Mouse (Mus musculus) testis, adult 2 months (tissue): ENCODE measurements around the gene Gpr153. TPM values are rescaled to one million over a fixed set of nuclear protein-coding genes. Genes with fewer than 3 reads are reported as not detected.
A peak's percentile ranks its signal among the peaks of the same experiment; 100 is the strongest.

ENCODE experiments used
- H3K27ac ChIP-seq: fragments of 200-500 bp; 2 replicates; pipeline ENCODE4 v1.5.1; 2012; ENCODE audit warnings: low read depth, low read length; ENCODE audit not compliant: control insufficient read depth, insufficient read depth
- H3K27me3 ChIP-seq: fragments of 200-500 bp; 2 replicates; pipeline ENCODE4 v1.6.1; 2012; ENCODE audit warnings: mild to moderate bottlenecking, low read length, moderate library complexity; ENCODE audit not compliant: control insufficient read depth, insufficient read depth
- H3K36me3 ChIP-seq: fragments of 200-500 bp; 2 replicates; pipeline ENCODE4 v1.6.1; 2012; ENCODE audit warnings: mild to moderate bottlenecking, low read length; ENCODE audit not compliant: control insufficient read depth, insufficient read depth
- H3K4me1 ChIP-seq: fragments of 200-500 bp; 2 replicates; pipeline ENCODE4 v1.6.1; 2012; ENCODE audit warnings: low read length; ENCODE audit not compliant: control insufficient read depth, insufficient read depth
- H3K4me3 ChIP-seq: fragments of 200-500 bp; 2 replicates; pipeline ENCODE4 v1.5.1; 2012; ENCODE audit warnings: low read depth, mild to moderate bottlenecking, low read length, moderate library complexity, mixed read lengths; ENCODE audit not compliant: control insufficient read depth
- CTCF ChIP-seq: fragments of 200-500 bp; IDR thresholded peaks from 2 replicates; pipeline ENCODE4 v1.5.1; 2012; ENCODE audit warnings: low read depth, mild to moderate bottlenecking, inconsistent platforms, low read length, moderate library complexity; ENCODE audit not compliant: control insufficient read depth, insufficient read depth, insufficient replicate concordance
- POLR2A ChIP-seq: fragments of 200-500 bp; IDR thresholded peaks from 2 replicates; pipeline ENCODE4 v1.6.1; 2012; ENCODE audit warnings: low read depth, mild to moderate bottlenecking, inconsistent platforms, low read length, moderate library complexity; ENCODE audit not compliant: control insufficient read depth
- polyA plus RNA-seq: library from polyadenylated mRNA; depleted of rRNA; stranded (reverse); fragments of >200 nt; gene quantifications from 2 replicates; pipeline ENCODE4 v1.2.3, GENCODE M21; 2012

Gene Gpr153
- polyA plus RNA-seq, 1 experiment: 18.9 TPM

- Histone ChIP-seq H3K4me1 (no peaks in the 10 kb centered on the region; the same call in 1 of the 2 replicates), H3K27me3 (no peaks in the 10 kb centered on the region), H3K27ac (no peak overlapping the region), H3K4me3 (no peak overlapping the region), H3K36me3 (no peaks in the 10 kb centered on the region; the same call in none of the 2 replicates)
- no peak for TF ChIP-seq POLR2A
- TF ChIP-seq CTCF: no peak
These were observed 11.8 kb upstream of the Gpr153 start for GRCm38 (mm10) chr4:152262187-152262586.

- H3K4me1 ChIP-seq: no peaks in the 10 kb centered on the region
- no peaks in the 10 kb centered on the region for H3K27me3 ChIP-seq
- no peak overlapping the region for H3K4me3 ChIP-seq
- TF ChIP-seq CTCF (no peak), POLR2A (no peak)
- H3K36me3 ChIP-seq: no peaks in the 10 kb centered on the region; the same call in none of the 2 replicates
- H3K27ac ChIP-seq: no peak overlapping the region
These were observed 10.9 kb upstream of the Gpr153 start for GRCm38 (mm10) chr4:152263089-152263488.

- H3K27me3 ChIP-seq: no peaks in the 10 kb centered on the region
- H3K36me3 ChIP-seq: no peaks in the 10 kb centered on the region; the same call in none of the 2 replicates
- no peaks in the 10 kb centered on the region for H3K4me1 ChIP-seq
- no peak overlapping the region for H3K4me3 ChIP-seq
- H3K27ac ChIP-seq: no peak overlapping the region
- TF ChIP-seq CTCF (no peak), POLR2A (no peak)
These were observed 10.4 kb upstream of the Gpr153 start for GRCm38 (mm10) chr4:152263512-152264176.

- Histone ChIP-seq H3K27me3 (no peaks in the 10 kb centered on the region), H3K4me3 (no peak overlapping the region), H3K27ac (no peak overlapping the region), H3K4me1 (no peaks in the 10 kb centered on the region), H3K36me3 (no peaks in the 10 kb centered on the region; the same call in none of the 2 replicates)
- TF ChIP-seq POLR2A (no peak), CTCF (0 out of 2 replicates have a peak, but pooled peaks have one; percentile 12)
These were observed 9.9 kb upstream of the Gpr153 start for GRCm38 (mm10) chr4:152264177-152264530.

- Histone ChIP-seq H3K4me3 (no peak overlapping the region), H3K36me3 (no peaks in the 10 kb centered on the region; the same call in none of the 2 replicates), H3K4me1 (no peaks in the 10 kb centered on the region), H3K27ac (no peak overlapping the region), H3K27me3 (no peaks in the 10 kb centered on the region)
- no peak for TF ChIP-seq CTCF
- TF ChIP-seq POLR2A: no peak
These were observed 9.0 kb upstream of the Gpr153 start for GRCm38 (mm10) chr4:152264867-152265568.

GRCm38 (mm10) chr4:152265791-152266190, 8.2 kb upstream of the Gpr153 start:
- TF ChIP-seq CTCF: no peak
- no peak for TF ChIP-seq POLR2A
- H3K27ac ChIP-seq: no peak overlapping the region
- H3K27me3 ChIP-seq: no peaks in the 10 kb centered on the region
- no peaks in the 10 kb centered on the region for H3K4me1 ChIP-seq
- H3K36me3 ChIP-seq: no peaks in the 10 kb centered on the region; the same call in none of the 2 replicates
- no peak overlapping the region for H3K4me3 ChIP-seq

GRCm38 (mm10) chr4:152266236-152266895, 7.7 kb upstream of the Gpr153 start:
- H3K4me1 ChIP-seq: no peaks in the 10 kb centered on the region
- no peaks in the 10 kb centered on the region; the same call in none of the 2 replicates for H3K36me3 ChIP-seq
- H3K27me3 ChIP-seq: no peaks in the 10 kb centered on the region
- no peak overlapping the region for H3K27ac ChIP-seq
- TF ChIP-seq POLR2A (no peak), CTCF (no peak)
- H3K4me3 ChIP-seq: no peak overlapping the region
